10 mouse cellular contexts compared by ENCODE assay signal in genomic region chr5:77193951-77194350, GRCm38 (mm10). TPM values are rescaled to one million over a fixed set of nuclear protein-coding genes. Genes with fewer than 3 reads are reported as not detected.
DNase-seq lines count a peak whose midpoint lies in the region; ATAC-seq and TF ChIP-seq lines count a peak whose summit lies in the region.
"Had no signal": no experiment of that assay in that cellular context is flagged by ENCODE, and none has a peak within 500 bp of the region (broad histone marks: within the 10 kb centered on the region; RNA-seq: fewer than 3 reads in every experiment).

No protein-coding gene starts in this region.

- H3K9ac ChIP-seq in kidney, postnatal 0 days (ENCODE audit: low read depth, low read length): no peak overlapping the region
- H3K9ac ChIP-seq: heart, embryonic 13.5 days had no signal

- H3K9me3 ChIP-seq in kidney, postnatal 0 days (replicated peaks; ENCODE audit: low read length): no peaks in the 10 kb centered on the region

- TF ChIP-seq CTCF in kidney, postnatal 0 days (IDR thresholded peaks at IDR 0.05; ENCODE audit: low read depth): peak; percentile 68

- H3K4me2 ChIP-seq in kidney, postnatal 0 days (ENCODE audit: low read length): no peak overlapping the region
- H3K4me2 ChIP-seq: heart, embryonic 13.5 days had no signal

- no peaks in the 10 kb centered on the region for H3K27me3 ChIP-seq in kidney, postnatal 0 days (ENCODE audit: insufficient read depth, low read length)
- H3K27me3 ChIP-seq: heart, embryonic 13.5 days had no signal

- DNase-seq in adrenal gland, adult (ENCODE audit: inconsistent age in 2 of 2, low spot score in 1 of 2): peak; percentile 37 to 82
- DNase-seq in adrenal gland, postnatal 4 days (ENCODE audit: low spot score in 2 of 2): no peak
- DNase-seq in left cerebral cortex, postnatal 4 days: peak; percentile 44
- no peak for DNase-seq in left cerebral cortex, postnatal 10 days (ENCODE audit: extremely low spot score in 1 of 2, low spot score in 2 of 2)
- peak; percentile 59 to 62 for DNase-seq in adrenal gland, postnatal 36 days
- peak; percentile 31 for DNase-seq in kidney, postnatal 0 days (ENCODE audit: low spot score)
- peak; percentile 61 for DNase-seq in mesoderm, embryonic 11.5 days (ENCODE audit: low read depth, low spot score)
- peak; percentile 87 for DNase-seq in thymus, postnatal 4 days

- H3K4me1 ChIP-seq in kidney, postnatal 0 days (replicated peaks; ENCODE audit: insufficient read depth, low read length): no peaks in the 10 kb centered on the region
- H3K4me1 ChIP-seq: heart, embryonic 13.5 days had no signal

- H3K4me3 ChIP-seq in kidney, postnatal 0 days (replicated peaks; ENCODE audit: low read depth, low read length): no peak overlapping the region
- H3K4me3 ChIP-seq: heart, embryonic 13.5 days had no signal

- no peaks in the 10 kb centered on the region for H3K36me3 ChIP-seq in kidney, postnatal 0 days (ENCODE audit: insufficient read depth, low read length)
- H3K36me3 ChIP-seq: heart, embryonic 13.5 days had no signal

- 50% methylated on average over 3 of the region's 3 CpGs for WGBS in kidney, postnatal 0 days

- intact Hi-C loops in left cerebral cortex, postnatal 4 days (cut with DNase I): no loop called here
- intact Hi-C loops in left cerebral cortex, postnatal 10 days (cut with DNase I): no loop called here

- H3K27ac ChIP-seq in kidney, postnatal 0 days: no peak overlapping the region
- H3K27ac ChIP-seq: heart, embryonic 13.5 days had no signal

- ATAC-seq in kidney, postnatal 0 days (replicated peaks; ENCODE audit: low FRiP score, low read depth): no peak

RNA-seq across cellular contexts. Expression of gene Spink2, which starts 17.3 kb away (rescaled TPM):
- under 1 TPM in 1 of 2 experiments, not detected in 1; 0.54 TPM for total RNA-seq in adrenal gland, postnatal 4 days (2021)
- total RNA-seq in left cerebral cortex, postnatal 4 days (2021): not detected
- not detected for total RNA-seq in left cerebral cortex, postnatal 10 days (2021)
- total RNA-seq in adrenal gland, postnatal 36 days (2021): under 1 TPM in 1 of 2 experiments, not detected in 1; 0.49 TPM
- 0.77 and 1.0 TPM in 2 replicates for polyA plus RNA-seq in kidney, postnatal 0 days (2015; fragmentation: Nextera tagmentation; extraction: Ambion mirVana)
- polyA plus RNA-seq: C2C12 had no signal

Comparison
In these comparisons a context has a peak if more than half of its experiments do, and no peak if none do; other contexts are left out.
1. DNase-seq: peak in adrenal gland, adult (2 of 2), left cerebral cortex, postnatal 4 days (single experiment), adrenal gland, postnatal 36 days (2 of 2), kidney, postnatal 0 days (single experiment), mesoderm, embryonic 11.5 days (single experiment) and thymus, postnatal 4 days (single experiment); none in adrenal gland, postnatal 4 days (0 of 2) and left cerebral cortex, postnatal 10 days (0 of 2).